9 mouse cellular contexts compared by ENCODE assay signal in the genomic region with DNA sequence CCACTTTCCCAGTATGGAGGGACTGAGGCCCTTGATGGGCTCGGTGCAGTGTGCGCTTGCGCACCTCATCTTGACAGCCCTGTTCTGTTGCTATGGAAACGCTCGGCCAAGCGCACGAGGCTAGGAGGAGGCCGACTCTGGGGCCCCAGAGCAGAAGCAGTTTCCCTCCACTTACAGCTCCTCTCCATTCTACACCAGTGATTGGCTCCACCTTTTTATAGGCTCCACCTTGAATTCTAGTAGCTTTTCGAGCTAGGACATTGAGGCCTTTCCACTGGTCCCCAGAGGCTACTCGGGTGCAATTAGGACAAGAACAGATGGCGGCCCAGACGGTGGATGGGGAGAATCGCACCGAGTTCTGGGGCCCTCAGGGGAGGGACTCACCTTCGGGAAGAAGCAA. TPM values are rescaled to one million over a fixed set of nuclear protein-coding genes. Genes with fewer than 3 reads are reported as not detected.
A peak's percentile ranks its signal among the peaks of the same experiment; 100 is the strongest.
DNase-seq lines count a peak whose midpoint lies in the region; TF ChIP-seq lines count a peak whose summit lies in the region.
"Had no signal": no experiment of that assay in that cellular context is flagged by ENCODE, and none has a peak within 500 bp of the region (broad histone marks: within the 10 kb centered on the region; RNA-seq: fewer than 3 reads in every experiment).

No protein-coding gene starts in this region.

- H3K4me3 ChIP-seq in embryonic facial prominence, embryonic 10.5 days: peak overlapping the region; percentile 31
- no peak overlapping the region for H3K4me3 ChIP-seq in kidney, adult 2 months (ENCODE audit: insufficient read depth, low read depth, low read length)
- H3K4me3 ChIP-seq: limb, embryonic 15.5 days had no signal

- H3K36me3 ChIP-seq in embryonic facial prominence, embryonic 10.5 days (replicated peaks): no peaks in the 10 kb centered on the region
- no peaks in the 10 kb centered on the region for H3K36me3 ChIP-seq in kidney, adult 2 months (ENCODE audit: control insufficient read depth, insufficient read depth, low read length)
- H3K36me3 ChIP-seq: limb, embryonic 15.5 days had no signal

- DNase-seq in right cerebral cortex, adult 2 months (ENCODE audit: low spot score in 2 of 2): peak; percentile 50 to 52
- no peak for DNase-seq in right cerebral cortex, postnatal 36 days (ENCODE audit: low spot score in 2 of 2)
- peak; percentile 81 for DNase-seq in embryonic facial prominence, embryonic 10.5 days (ENCODE audit: low spot score)
- peak; percentile 48 to 68 for DNase-seq in left cerebral cortex, postnatal 25 days (ENCODE audit: low spot score in 2 of 2)
- DNase-seq in right cerebral cortex, postnatal 25 days: peak; percentile 59
- DNase-seq in kidney, adult 2 months: no peak
- DNase-seq in thymus, postnatal 4 days: no peak
- DNase-seq in layer of hippocampus, postnatal 36 days: no peak

- TF ChIP-seq CTCF in kidney, adult 2 months (conservative IDR thresholded peaks at IDR 0.05; ENCODE audit: insufficient read depth, insufficient read length, low read depth, low read length): no peak

- peaks cover 31% of the 10 kb centered on the region for H3K4me1 ChIP-seq in embryonic facial prominence, embryonic 10.5 days
- no peaks in the 10 kb centered on the region for H3K4me1 ChIP-seq in kidney, adult 2 months (ENCODE audit: control insufficient read depth, insufficient read depth, low read length)

- H3K27me3 ChIP-seq in embryonic facial prominence, embryonic 10.5 days (replicated peaks; ENCODE audit: low read depth, poor library complexity, severe bottlenecking): peaks cover 90% of the 10 kb centered on the region
- H3K27me3 ChIP-seq in kidney, adult 2 months (replicated peaks; ENCODE audit: control insufficient read depth, insufficient read depth, low read length): peaks cover 3% of the 10 kb centered on the region

- intact Hi-C loops in left cerebral cortex, postnatal 25 days (cut with DNase I): no loop called here

- no peaks in the 10 kb centered on the region for H3K9me3 ChIP-seq in embryonic facial prominence, embryonic 10.5 days
- H3K9me3 ChIP-seq: limb, embryonic 15.5 days had no signal

- TF ChIP-seq POLR2A in kidney, adult 2 months (IDR thresholded peaks at IDR 0.05; ENCODE audit: low read depth, low read length): no peak

- no peak overlapping the region for H3K27ac ChIP-seq in embryonic facial prominence, embryonic 10.5 days (replicated peaks)
- H3K27ac ChIP-seq in kidney, adult 2 months (ENCODE audit: insufficient read depth, low read depth, low read length): no peak overlapping the region
- H3K27ac ChIP-seq: limb, embryonic 15.5 days had no signal

- 1% methylated on average over 15 of the region's 15 CpGs for WGBS in embryonic facial prominence, embryonic 10.5 days
- 3% methylated on average over 15 of the region's 15 CpGs for WGBS in kidney, adult 2 months

RNA-seq across cellular contexts. Expression of a gene that starts 2.3 kb away (rescaled TPM):
- polyA plus RNA-seq in embryonic facial prominence, embryonic 10.5 days (2016; fragmentation: Nextera tagmentation; extraction: Ambion mirVana): 2.3 and 3.4 TPM in 2 replicates
- total RNA-seq in left cerebral cortex, postnatal 25 days (2021): 10 to 100 TPM; 85.7 to 90.3 TPM
- 0.18 and 0.38 TPM in 2 replicates for polyA plus RNA-seq in kidney, adult 2 months (2012; rRNA removed)
- total RNA-seq in layer of hippocampus, postnatal 36 days (2021): 10 to 100 TPM; 79.5 TPM

RNA-seq across cellular contexts. Expression of a gene that starts 11.9 kb away (rescaled TPM):
- 0.36 and 0.91 TPM in 2 replicates for polyA plus RNA-seq in embryonic facial prominence, embryonic 10.5 days (2016; fragmentation: Nextera tagmentation; extraction: Ambion mirVana)
- 1 to 10 TPM in 1 of 2 experiments, under 1 TPM in 1; 0.71 to 1.1 TPM for total RNA-seq in left cerebral cortex, postnatal 25 days (2021)
- polyA plus RNA-seq in kidney, adult 2 months (2012; rRNA removed): not detected in 2 replicates
- total RNA-seq in layer of hippocampus, postnatal 36 days (2021): 1 to 10 TPM in 1 of 2 experiments, under 1 TPM in 1; 0.77 to 1.0 TPM

RNA-seq across cellular contexts. Expression of a gene that starts 26.5 kb away (rescaled TPM):
- 6.1 and 10.1 TPM in 2 replicates for polyA plus RNA-seq in embryonic facial prominence, embryonic 10.5 days (2016; fragmentation: Nextera tagmentation; extraction: Ambion mirVana)
- total RNA-seq in left cerebral cortex, postnatal 25 days (2021): 1 to 10 TPM; 3.5 to 4.0 TPM
- 19.0 and 20.1 TPM in 2 replicates for polyA plus RNA-seq in kidney, adult 2 months (2012; rRNA removed)
- total RNA-seq in layer of hippocampus, postnatal 36 days (2021): 1 to 10 TPM; 3.2 to 3.9 TPM

RNA-seq across cellular contexts. Expression of a gene that starts 33.1 kb away (rescaled TPM):
- polyA plus RNA-seq in embryonic facial prominence, embryonic 10.5 days (2016; fragmentation: Nextera tagmentation; extraction: Ambion mirVana): 14.5 and 15.6 TPM in 2 replicates
- not detected for total RNA-seq in left cerebral cortex, postnatal 25 days (2021)
- 3.2 and 6.0 TPM in 2 replicates for polyA plus RNA-seq in kidney, adult 2 months (2012; rRNA removed)
- under 1 TPM in 1 of 2 experiments, not detected in 1; 0.40 TPM for total RNA-seq in layer of hippocampus, postnatal 36 days (2021)

RNA-seq across cellular contexts. Expression of a gene that starts 34.4 kb away (rescaled TPM):
- not detected in 2 replicates for polyA plus RNA-seq in embryonic facial prominence, embryonic 10.5 days (2016; fragmentation: Nextera tagmentation; extraction: Ambion mirVana)
- total RNA-seq in left cerebral cortex, postnatal 25 days (2021): 1 to 10 TPM in 1 of 2 experiments, not detected in 1; 3.5 TPM
- polyA plus RNA-seq in kidney, adult 2 months (2012; rRNA removed): not detected in 2 replicates
- not detected for total RNA-seq in layer of hippocampus, postnatal 36 days (2021)
- polyA plus RNA-seq: limb, embryonic 15.5 days had no signal

Comparison
In these comparisons a context has a peak if more than half of its experiments do, and no peak if none do; other contexts are left out.
1. DNase-seq: peak in right cerebral cortex, adult 2 months (2 of 2), embryonic facial prominence, embryonic 10.5 days (single experiment), left cerebral cortex, postnatal 25 days (2 of 2) and right cerebral cortex, postnatal 25 days (single experiment); none in right cerebral cortex, postnatal 36 days (0 of 2), kidney, adult 2 months (single experiment), thymus, postnatal 4 days (single experiment) and layer of hippocampus, postnatal 36 days (0 of 2).